Mouse (Mus musculus) lung, postnatal 0 days (tissue): ENCODE measurements around the gene Hist1h4a. TPM values are rescaled to one million over a fixed set of nuclear protein-coding genes. Genes with fewer than 3 reads are reported as not detected.
"Not testable (repeated sequence)": the region's sequence is repeated elsewhere in the genome, so short reads cannot be mapped to it uniquely, and the experiment has no call there.

Experiments used
- ATAC-seq: fragments of 200-750 bp; cut with Nextera tagmentation; 2 replicates; pipeline ENCODE4 v1.8.0; 2017; ENCODE audit warnings: moderate library complexity
- DNase-seq: peaks from one replicate; pipeline ENCODE4 v3.0.0-alpha.2; 2016; ENCODE audit warnings: low spot score
- H3K27ac ChIP-seq: fragments of 300-500 bp; sonication (generic); 2 replicates; pipeline ENCODE4 v1.5.1; 2014; ENCODE audit warnings: antibody characterized with exemption, mild to moderate bottlenecking, low read length, mixed read lengths
- H3K27me3 ChIP-seq: fragments of 300-500 bp; sonication (generic); replicated peaks from 2 replicates; pipeline ENCODE4 v1.6.1; 2014; ENCODE audit warnings: low read length, mixed read lengths; ENCODE audit not compliant: insufficient read depth
- H3K36me3 ChIP-seq: fragments of 300-500 bp; sonication (generic); 2 replicates; pipeline ENCODE4 v1.6.1; 2014; ENCODE audit warnings: low read length, mixed read lengths; ENCODE audit not compliant: insufficient read depth
- H3K4me1 ChIP-seq: fragments of 300-500 bp; sonication (generic); 2 replicates; pipeline ENCODE4 v1.6.1; 2014; ENCODE audit warnings: antibody characterized with exemption, low read depth, low read length, mixed read lengths; ENCODE audit not compliant: insufficient read depth
- H3K4me2 ChIP-seq: fragments of 300-500 bp; sonication (generic); replicated peaks from 2 replicates; pipeline ENCODE4 v1.6.1; 2014; ENCODE audit warnings: low read depth, mild to moderate bottlenecking, low read length, moderate library complexity, mixed read lengths
- H3K4me3 ChIP-seq: fragments of 300-500 bp; sonication (generic); 2 replicates; pipeline ENCODE4 v1.5.1; 2014; ENCODE audit warnings: low read depth, low read length
- H3K9ac ChIP-seq: fragments of 300-500 bp; sonication (generic); replicated peaks from 2 replicates; pipeline ENCODE4 v1.6.1; 2014; ENCODE audit warnings: low read depth, mild to moderate bottlenecking
- H3K9me3 ChIP-seq: fragments of 300-500 bp; sonication (generic); 2 replicates; pipeline ENCODE4 v1.6.1; 2016; ENCODE audit warnings: low read length, mixed read lengths
- CTCF ChIP-seq: IDR thresholded peaks from 2 replicates; pipeline ENCODE4 v1.5.1; 2016; ENCODE audit warnings: antibody characterized with exemption, mild to moderate bottlenecking
- EP300 ChIP-seq: IDR thresholded peaks from 2 replicates; pipeline ENCODE4 v1.6.1; 2016; ENCODE audit warnings: antibody characterized with exemption, mild to moderate bottlenecking, control low read depth
- WGBS: fragments of 180-500 bp; shearing (Covaris S2); extraction: QIAGEN DNeasy Blood & Tissue Kit; methylation state at CpG from one replicate; pipeline ENCODE4 v1.1.7; 2014; 5-methylcytosine and 5-hydroxymethylcytosine counted together
- polyA plus RNA-seq: library from polyadenylated mRNA; unstranded; fragments of >200 nt; fragmentation: Nextera tagmentation; extraction: Ambion mirVana; gene quantifications from 2 replicates; pipeline ENCODE4 v1.2.1, GENCODE M21; 2015

The Hist1h4a gene
- polyA plus RNA-seq, 1 experiment from 2014 or later, result 0.26 TPM

GRCm38 (mm10) chr13:23753314-23754078 lies 7.5 kb downstream of the Hist1h4a start:
- no peaks in the 10 kb centered on the region; the same call in 1 of the 2 replicates for H3K4me1 ChIP-seq
- TF ChIP-seq EP300 (no peak), CTCF (no peak)
- H3K4me3 ChIP-seq, result no peak overlapping the region
- 38% methylated on average over 4 of the region's 4 CpGs for WGBS
- no peaks in the 10 kb centered on the region for H3K27me3 ChIP-seq
- H3K36me3 ChIP-seq, result no peaks in the 10 kb centered on the region
- DNase-seq (no peak), ATAC-seq (no peak)
- H3K4me2 ChIP-seq, result no peak overlapping the region
- H3K9ac ChIP-seq, result no peak overlapping the region
- H3K27ac ChIP-seq, result no peak overlapping the region
- no peaks in the 10 kb centered on the region for H3K9me3 ChIP-seq

GRCm38 (mm10) chr13:23752742-23753172 lies 8.3 kb downstream of the Hist1h4a start:
- ATAC-seq (no peak), DNase-seq (no peak)
- TF ChIP-seq CTCF (no peak), EP300 (no peak)
- Histone ChIP-seq H3K4me2 (peak overlapping the region; percentile 19; the same call in 1 of the 2 replicates), H3K9me3 (no peaks in the 10 kb centered on the region), H3K9ac (no peak overlapping the region), H3K36me3 (no peaks in the 10 kb centered on the region), H3K27me3 (no peaks in the 10 kb centered on the region), H3K4me3 (no peak overlapping the region), H3K27ac (no peak overlapping the region), H3K4me1 (no peaks in the 10 kb centered on the region; the same call in 1 of the 2 replicates)
- WGBS, result 2% methylated on average over 6 of the region's 6 CpGs

- 1% methylated on average over 14 of the region's 47 CpGs for WGBS
- not testable (repeated sequence) for H3K36me3 ChIP-seq, H3K9me3 ChIP-seq, H3K4me1 ChIP-seq, H3K9ac ChIP-seq, H3K27me3 ChIP-seq
- peak within 1 kb of the TSS; percentile 89 for H3K27ac ChIP-seq
- DNase-seq, result peak; percentile 91
- peak within 1 kb of the TSS; percentile 31 for H3K4me3 ChIP-seq
- ATAC-seq, result peak; percentile 62
- H3K4me2 ChIP-seq, result peak within 1 kb of the TSS; percentile 62
Observed at GRCm38 (mm10) chr13:23752067-23752741, 8.8 kb downstream of the Hist1h4a start, which contains the start of gene Hist1h3b. Gene Hist1h3b, plus strand, starts transcription at chr13:23752267.

- H3K4me1 ChIP-seq, result no peaks in the 10 kb centered on the region; the same call in 1 of the 2 replicates
- H3K36me3 ChIP-seq, result no peaks in the 10 kb centered on the region
- ATAC-seq (no peak), DNase-seq (no peak)
- H3K9me3 ChIP-seq, result no peaks in the 10 kb centered on the region
- TF ChIP-seq EP300 (no peak), CTCF (no peak)
- no peaks in the 10 kb centered on the region for H3K27me3 ChIP-seq
- WGBS, result under 1% methylated on average over 11 of the region's 11 CpGs
- peak overlapping the region; percentile 73 for H3K27ac ChIP-seq
- peak overlapping the region; percentile 62 for H3K4me2 ChIP-seq
- peak overlapping the region; percentile 31; the same call in 1 of the 2 replicates for H3K4me3 ChIP-seq
- H3K9ac ChIP-seq, result no peak overlapping the region
Observed at GRCm38 (mm10) chr13:23751478-23751956, 9.5 kb downstream of the Hist1h4a start.

- H3K9me3 ChIP-seq, H3K27me3 ChIP-seq, H3K36me3 ChIP-seq, H3K9ac ChIP-seq, H3K4me1 ChIP-seq: not testable (repeated sequence)
- Histone ChIP-seq H3K4me3 (peak within 1 kb of the TSS; percentile 31), H3K27ac (peak within 1 kb of the TSS; percentile 89), H3K4me2 (peak within 1 kb of the TSS; percentile 62)
- ATAC-seq (peak; percentile 45), DNase-seq (peak; percentile 93)
- WGBS, result under 1% methylated on average over 25 of the region's 47 CpGs
- TF ChIP-seq EP300, result peak; percentile 64
- TF ChIP-seq CTCF, result 0 out of 2 replicates have a peak, but pooled peaks have one; percentile 16
Observed at GRCm38 (mm10) chr13:23750839-23751477, 10.1 kb downstream of the Hist1h4a start, which contains the start of gene Hist1h2ab. Gene Hist1h2ab, plus strand, starts transcription at chr13:23751126.
